Mouse (Mus musculus) kidney, adult 2 months (tissue): ENCODE data around the gene Nufip2. TPM values are rescaled to one million over a fixed set of nuclear protein-coding genes. Genes with fewer than 3 reads are reported as not detected.
A peak's percentile ranks its signal among the peaks of the same experiment; 100 is the strongest.

Source experiments
- DNase-seq: peaks from one replicate; pipeline ENCODE4 v3.0.0; 2021
- H3K27ac ChIP-seq: fragments of 200-500 bp; 2 replicates; pipeline ENCODE4 v1.5.1; 2012; ENCODE audit warnings: low read depth, low read length, control low read depth, inconsistent platforms; ENCODE audit not compliant: insufficient read depth
- H3K27me3 ChIP-seq: fragments of 200-500 bp; replicated peaks from 2 replicates; pipeline ENCODE4 v1.6.1; 2012; ENCODE audit warnings: mild to moderate bottlenecking, moderate library complexity, low read length, inconsistent platforms; ENCODE audit not compliant: control insufficient read depth, insufficient read depth
- H3K36me3 ChIP-seq: fragments of 200-500 bp; 2 replicates; pipeline ENCODE4 v1.6.1; 2012; ENCODE audit warnings: mild to moderate bottlenecking, moderate library complexity, low read length, inconsistent platforms; ENCODE audit not compliant: control insufficient read depth, insufficient read depth
- H3K4me1 ChIP-seq: fragments of 200-500 bp; 2 replicates; pipeline ENCODE4 v1.6.1; 2011; ENCODE audit warnings: low read length; ENCODE audit not compliant: control insufficient read depth, insufficient read depth
- H3K4me3 ChIP-seq: fragments of 200-500 bp; 2 replicates; pipeline ENCODE4 v1.5.1; 2011; ENCODE audit warnings: mild to moderate bottlenecking, low read depth, low read length, control low read depth; ENCODE audit not compliant: insufficient read depth
- CTCF ChIP-seq: fragments of 200-500 bp; conservative IDR thresholded peaks from 2 replicates; pipeline ENCODE4 v1.5.1; 2011; ENCODE audit warnings: low read depth, mild to moderate bottlenecking, control low read depth, low read length, moderate library complexity, mixed read lengths; ENCODE audit not compliant: insufficient read depth, insufficient read length
- POLR2A ChIP-seq: fragments of 200-500 bp; IDR thresholded peaks from one replicate; pipeline ENCODE4 v1.6.1; 2011; ENCODE audit warnings: low read depth, low read length, control low read depth
- WGBS: fragments of 180-500 bp; shearing (Covaris S2); methylation state at CpG from one replicate; pipeline ENCODE4 v1.1.7; 2018; 5-methylcytosine and 5-hydroxymethylcytosine counted together
- polyA plus RNA-seq: library from polyadenylated mRNA; depleted of rRNA; stranded (reverse); fragments of >200 nt; gene quantifications from 2 replicates; pipeline ENCODE4 v1.2.3, GENCODE M21; 2012

The Nufip2 gene
- polyA plus RNA-seq, 1 experiment: 13.5 TPM

DNA sequence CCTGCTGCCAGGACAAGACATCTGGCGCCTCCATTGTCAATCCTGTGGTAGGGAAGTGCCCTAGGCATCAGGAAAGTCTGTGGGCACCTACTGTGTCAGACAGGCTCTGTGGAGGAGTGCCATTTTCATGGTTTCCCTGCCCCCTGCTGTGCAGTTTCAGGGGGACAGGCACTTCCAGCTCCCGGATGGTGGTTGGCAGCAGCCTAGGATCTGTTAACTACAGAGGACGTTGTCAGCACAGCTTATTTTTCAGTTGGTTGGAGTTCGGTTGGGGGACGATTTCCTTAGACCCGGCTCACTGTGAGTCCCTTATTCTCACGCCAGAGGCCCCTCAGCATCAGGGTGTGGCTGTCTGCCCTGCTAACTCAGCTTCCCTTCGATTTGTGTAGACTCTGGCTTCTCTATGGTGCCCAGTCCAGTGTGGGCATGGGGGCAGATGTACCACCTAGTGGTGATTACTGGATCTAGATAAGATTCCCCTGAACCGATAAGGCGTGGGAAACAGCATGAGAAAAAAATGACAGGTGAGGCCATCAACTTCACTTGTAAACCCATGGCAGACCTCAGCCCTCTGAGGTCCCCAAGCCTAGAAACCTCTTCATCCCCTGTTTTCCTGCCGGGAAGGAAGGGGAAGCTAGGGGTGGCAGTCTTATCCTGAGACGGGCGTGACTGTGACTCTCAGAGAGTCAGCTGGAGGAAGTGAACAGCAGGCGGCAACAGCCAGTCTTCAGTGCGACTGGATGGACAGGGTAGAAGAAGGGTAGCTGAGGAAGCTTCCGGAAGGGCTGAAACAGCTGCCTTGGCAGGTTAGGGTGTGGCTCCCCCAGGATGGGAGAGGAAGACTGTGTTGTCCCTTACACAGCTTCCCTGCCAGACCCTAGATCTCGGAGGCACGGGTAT is 98.0 kb downstream of the Nufip2 start:
- TF ChIP-seq CTCF (peak; percentile 50), POLR2A (no peak)
- WGBS: 21% methylated on average over 18 of the region's 18 CpGs
- Histone ChIP-seq H3K4me3 (peak overlapping the region; percentile 7; the same call in 1 of the 2 replicates), H3K27me3 (no peaks in the 10 kb centered on the region), H3K4me1 (peaks cover 70% of the 10 kb centered on the region), H3K27ac (peak overlapping the region; percentile 98), H3K36me3 (no peaks in the 10 kb centered on the region)
- peak; percentile 69 for DNase-seq

DNA sequence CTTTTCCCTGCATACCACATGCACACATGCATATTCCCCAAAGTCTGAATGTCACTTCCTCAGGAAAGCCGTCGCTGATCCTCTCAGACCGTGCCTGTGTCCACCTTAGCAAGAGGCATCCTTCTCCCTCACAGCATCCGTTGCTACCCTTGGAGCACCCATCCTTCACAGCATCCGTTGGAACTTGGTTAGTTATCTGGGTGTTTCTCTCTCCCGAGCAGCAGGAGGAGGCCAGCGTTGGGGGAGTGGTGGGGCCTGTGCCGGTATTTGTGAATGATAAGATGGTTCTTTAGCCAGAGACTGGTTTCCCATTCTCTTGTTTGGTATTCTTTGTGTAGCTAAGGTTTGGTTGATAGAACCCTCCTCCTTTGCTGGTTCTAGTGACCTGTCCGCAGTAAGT is 98.9 kb downstream of the Nufip2 start:
- no peak for TF ChIP-seq CTCF
- TF ChIP-seq POLR2A: no peak
- Histone ChIP-seq H3K27ac (peak overlapping the region; percentile 98), H3K4me3 (no peak overlapping the region), H3K27me3 (no peaks in the 10 kb centered on the region), H3K36me3 (no peaks in the 10 kb centered on the region), H3K4me1 (peaks cover 68% of the 10 kb centered on the region)
- DNase-seq: no peak
- whole genome bisulfite sequencing: 60% methylated on average over 9 of the region's 9 CpGs

DNA sequence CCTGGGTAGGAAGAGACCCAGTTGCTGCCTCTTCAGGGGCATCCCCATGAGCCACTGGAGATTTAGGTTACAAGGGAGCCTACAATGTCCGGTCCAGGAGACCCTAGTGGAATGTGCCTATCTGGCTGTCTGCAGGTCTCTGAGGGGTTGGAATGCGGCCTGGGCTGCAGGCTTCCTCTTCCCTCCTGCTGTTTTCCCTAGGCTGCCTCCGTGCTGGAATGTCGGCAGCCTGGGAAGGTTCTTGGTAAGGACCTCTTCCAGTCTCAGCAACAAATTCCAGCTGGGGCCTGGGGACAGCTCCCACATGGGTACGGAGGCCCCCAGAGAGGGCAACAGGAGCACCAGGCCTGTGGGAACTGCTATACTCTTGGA is 99.4 kb downstream of the Nufip2 start:
- H3K36me3 ChIP-seq: no peaks in the 10 kb centered on the region
- peak overlapping the region; percentile 98 for H3K27ac ChIP-seq
- 8% methylated on average over 5 of the region's 5 CpGs for WGBS
- H3K4me1 ChIP-seq: peaks cover 71% of the 10 kb centered on the region
- H3K27me3 ChIP-seq: no peaks in the 10 kb centered on the region
- TF ChIP-seq POLR2A (no peak), CTCF (no peak)
- peak; percentile 63 for DNase-seq
- peak overlapping the region; percentile 6 for H3K4me3 ChIP-seq

DNA sequence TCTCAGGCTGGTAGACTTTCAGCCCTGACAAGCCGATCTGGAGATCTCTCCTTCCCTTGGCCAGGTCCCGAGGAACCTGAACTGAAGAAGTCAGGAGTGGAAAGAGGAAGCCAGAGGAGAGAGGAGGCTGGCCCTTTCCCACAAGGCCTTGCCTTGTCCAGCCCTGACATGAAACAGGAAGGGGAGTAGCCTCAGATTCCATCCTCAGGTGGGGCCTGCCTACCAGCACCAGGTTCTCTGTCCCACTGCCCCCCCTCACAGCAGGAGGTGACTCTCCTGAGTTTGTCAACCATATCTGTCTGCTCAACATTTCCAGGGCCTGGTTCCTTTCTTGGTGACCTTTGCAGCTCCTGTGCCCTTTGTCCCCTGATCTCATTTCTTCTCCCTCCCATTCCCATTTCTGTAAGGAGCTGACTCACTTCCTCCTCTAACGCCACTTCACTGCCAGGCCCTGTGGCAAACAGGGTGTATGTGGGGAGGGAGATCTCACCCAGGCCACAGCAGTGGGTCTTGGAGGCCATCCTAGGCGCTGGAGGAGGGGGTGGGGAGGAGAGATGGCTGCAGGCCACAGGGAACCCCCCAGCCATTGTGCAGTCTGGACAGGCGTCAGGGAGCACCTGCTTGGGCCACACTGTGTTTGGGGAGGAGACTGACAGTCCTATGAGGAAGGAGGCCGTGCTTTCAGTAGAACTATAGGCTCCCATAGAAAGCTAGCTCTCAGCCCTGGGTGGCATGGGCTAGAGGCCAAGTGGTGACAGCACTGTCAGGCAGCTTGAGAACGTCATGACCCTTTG is 100.0 kb downstream of the Nufip2 start:
- TF ChIP-seq CTCF: no peak
- TF ChIP-seq POLR2A: peak; percentile 24
- peak; percentile 92 for DNase-seq
- peaks cover 73% of the 10 kb centered on the region for H3K4me1 ChIP-seq
- H3K27me3 ChIP-seq: no peaks in the 10 kb centered on the region
- H3K27ac ChIP-seq: peak overlapping the region; percentile 98
- peak overlapping the region; percentile 6 for H3K4me3 ChIP-seq
- 4% methylated on average over 7 of the region's 7 CpGs for WGBS
- H3K36me3 ChIP-seq: no peaks in the 10 kb centered on the region

DNA sequence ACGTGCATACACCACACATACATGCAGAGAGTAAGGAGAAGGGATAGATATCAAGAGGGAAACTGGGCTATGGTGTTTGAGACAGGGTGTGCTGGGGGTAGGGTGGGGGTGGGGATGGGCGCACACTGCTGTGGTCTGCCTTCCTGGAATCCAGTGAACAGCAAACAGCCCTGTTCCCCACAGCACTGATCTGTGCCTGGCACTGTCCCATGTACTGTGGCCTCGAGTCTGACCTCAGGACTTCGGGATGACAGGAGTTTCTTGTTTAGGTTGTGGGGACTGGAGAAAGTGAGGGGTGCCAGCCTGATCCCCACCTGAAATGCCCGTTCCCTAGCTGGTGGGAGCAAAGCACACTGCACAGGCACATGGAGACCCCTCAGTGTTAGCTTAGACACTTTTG is 101.8 kb downstream of the Nufip2 start, which contains the start of gene Gm10277:
TSS of gene Gm10277 (minus strand) at position 41 of the 400 bp plus-strand sequence.
- Histone ChIP-seq H3K36me3 (no peaks in the 10 kb centered on the region), H3K4me1 (peaks cover 71% of the 10 kb centered on the region), H3K27me3 (no peaks in the 10 kb centered on the region), H3K4me3 (no peak within 1 kb of the TSS), H3K27ac (peak within 1 kb of the TSS; percentile 98)
- DNase-seq: peak; percentile 29
- WGBS: 65% methylated on average over 5 of the region's 5 CpGs
- TF ChIP-seq POLR2A (no peak), CTCF (no peak)

DNA sequence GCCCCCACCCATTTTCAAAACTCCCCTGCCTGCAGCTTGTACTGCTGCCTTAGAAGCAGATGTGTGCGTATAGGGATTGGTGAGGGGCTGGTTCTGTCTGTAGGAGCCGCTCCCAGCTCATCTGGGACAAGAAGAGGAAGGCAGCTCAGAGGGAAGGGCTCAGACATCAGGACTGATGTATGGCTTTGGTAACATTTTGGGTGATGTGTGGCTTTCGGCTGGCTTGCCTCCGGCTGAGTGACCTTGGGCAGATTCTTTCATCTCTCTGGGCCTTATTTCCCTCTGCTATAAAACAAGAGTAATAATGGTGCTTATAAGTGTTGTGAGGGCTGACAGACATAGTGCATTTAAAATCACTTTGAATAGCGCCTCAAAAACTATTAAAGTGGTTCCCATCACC is 103.6 kb downstream of the Nufip2 start:
- Histone ChIP-seq H3K27ac (peak overlapping the region; percentile 19; the same call in 1 of the 2 replicates), H3K4me1 (peaks cover 53% of the 10 kb centered on the region), H3K27me3 (no peaks in the 10 kb centered on the region), H3K4me3 (no peak overlapping the region), H3K36me3 (no peaks in the 10 kb centered on the region)
- 78% methylated on average over 5 of the region's 5 CpGs for WGBS
- DNase-seq: no peak
- no peak for TF ChIP-seq POLR2A
- TF ChIP-seq CTCF: no peak

DNA sequence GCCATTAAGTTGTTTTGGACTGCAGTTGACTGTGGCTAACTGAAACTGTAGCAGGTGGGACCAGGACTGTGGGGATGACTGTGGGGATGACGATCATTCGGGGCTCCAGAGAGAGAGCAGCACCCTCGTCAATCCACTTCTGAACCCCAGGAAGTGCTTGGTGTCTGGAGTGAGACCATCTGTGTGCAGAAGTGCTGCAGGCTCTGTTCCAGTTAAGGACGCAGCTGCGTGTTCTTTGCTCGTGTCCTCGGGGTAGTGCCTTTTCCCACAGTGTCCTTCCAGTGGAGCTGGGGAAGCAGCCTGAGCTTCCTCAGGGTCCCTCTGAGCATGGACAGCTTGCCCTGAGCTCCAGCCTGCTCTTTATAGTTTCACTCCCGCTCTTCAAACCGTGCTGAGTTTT is 104.3 kb downstream of the Nufip2 start:
- TF ChIP-seq POLR2A (no peak), CTCF (no peak)
- WGBS: 34% methylated on average over 9 of the region's 9 CpGs
- peak overlapping the region; percentile 84 for H3K27ac ChIP-seq
- no peaks in the 10 kb centered on the region for H3K36me3 ChIP-seq
- H3K27me3 ChIP-seq: no peaks in the 10 kb centered on the region
- DNase-seq: no peak
- peaks cover 46% of the 10 kb centered on the region for H3K4me1 ChIP-seq
- H3K4me3 ChIP-seq: no peak overlapping the region
